Mouse (Mus musculus) lung, adult 2 months (tissue): ENCODE data around the gene Htatsf1. TPM values are rescaled to one million over a fixed set of nuclear protein-coding genes. Genes with fewer than 3 reads are reported as not detected.

ENCODE experiments used
- DNase-seq: peaks from one replicate; pipeline ENCODE4 v3.0.0; 2022
- H3K4me1 ChIP-seq: fragments of 200-500 bp; 2 replicates; pipeline ENCODE4 v1.6.1; 2011; ENCODE audit warnings: low read length; ENCODE audit not compliant: control insufficient read depth, insufficient read depth
- H3K4me3 ChIP-seq: fragments of 200-500 bp; replicated peaks from 2 replicates; pipeline ENCODE3; 2011; ENCODE audit warnings: low read depth, mild to moderate bottlenecking, control low read depth, low read length; ENCODE audit errors: extremely low read depth
- CTCF ChIP-seq: fragments of 200-500 bp; IDR thresholded peaks from 2 replicates; pipeline ENCODE4 v1.5.1; 2011; ENCODE audit warnings: mild to moderate bottlenecking, low read length, control low read depth; ENCODE audit not compliant: insufficient read depth
- POLR2A ChIP-seq: fragments of 200-500 bp; IDR thresholded peaks from 2 replicates; pipeline ENCODE4 v1.6.1; 2011; ENCODE audit warnings: low read depth, mild to moderate bottlenecking, control low read depth, low read length, borderline replicate concordance; ENCODE audit errors: extremely low read depth
- WGBS: fragments of 180-500 bp; shearing (Covaris S2); methylation state at CpG from one replicate; pipeline ENCODE4 v1.1.7; 2018; 5-methylcytosine and 5-hydroxymethylcytosine counted together
- polyA plus RNA-seq: library from polyadenylated mRNA; depleted of rRNA; stranded (reverse); fragments of >200 nt; gene quantifications from 2 replicates; pipeline ENCODE4 v1.2.3, GENCODE M21; 2012; rRNA removed

Gene Htatsf1
- 16.6 and 21.2 TPM in 2 replicates for polyA plus RNA-seq

- peak; percentile 85 for DNase-seq
- H3K4me1 ChIP-seq: no peaks in the 10 kb centered on the region
- no peak for TF ChIP-seq CTCF
- peak; percentile 25; the same call in 1 of the 2 replicates for TF ChIP-seq POLR2A
- peak within 1 kb of the TSS; percentile 85 for H3K4me3 ChIP-seq
- WGBS: 28% methylated on average over 82 of the region's 85 CpGs
Measured at GRCm38 (mm10) chrX:57053174-57053992, at the start of gene Htatsf1. TSS of gene Htatsf1 (plus strand) at chrX:57053583.

GRCm38 (mm10) chrX:57012891-57013290 lies 40.5 kb upstream of the Htatsf1 start:
- WGBS: 71% methylated on average over 2 of the region's 2 CpGs
- TF ChIP-seq POLR2A (no peak), CTCF (no peak)
- Histone ChIP-seq H3K4me3 (no peak overlapping the region), H3K4me1 (no peaks in the 10 kb centered on the region)
- no peak for DNase-seq

GRCm38 (mm10) chrX:57042774-57043173 lies 10.6 kb upstream of the Htatsf1 start, which contains the start of gene Brs3:
TSS of gene Brs3 (plus strand) at chrX:57043074.
- WGBS: 82% methylated on average over 5 of the region's 5 CpGs
- no peak for DNase-seq
- no peak within 1 kb of the TSS for H3K4me3 ChIP-seq
- H3K4me1 ChIP-seq: no peaks in the 10 kb centered on the region
- TF ChIP-seq POLR2A: no peak
- no peak for TF ChIP-seq CTCF

GRCm38 (mm10) chrX:57043869-57044268 lies 9.5 kb upstream of the Htatsf1 start:
- WGBS: 82% methylated on average over 6 of the region's 6 CpGs
- Histone ChIP-seq H3K4me3 (no peak overlapping the region), H3K4me1 (no peaks in the 10 kb centered on the region)
- no peak for DNase-seq
- no peak for TF ChIP-seq POLR2A
- TF ChIP-seq CTCF: no peak

- TF ChIP-seq CTCF (no peak), POLR2A (no peak)
- H3K4me3 ChIP-seq: peak overlapping the region; percentile 85
- H3K4me1 ChIP-seq: no peaks in the 10 kb centered on the region
- no peak for DNase-seq
- 30% methylated on average over 4 of the region's 4 CpGs for WGBS
Measured at GRCm38 (mm10) chrX:57052848-57053173, 572 bp upstream of the Htatsf1 start.

GRCm38 (mm10) chrX:57053993-57054385 lies 606 bp downstream of the Htatsf1 start:
- no peak for DNase-seq
- no peak for TF ChIP-seq CTCF
- no peak for TF ChIP-seq POLR2A
- Histone ChIP-seq H3K4me1 (no peaks in the 10 kb centered on the region), H3K4me3 (peak overlapping the region; percentile 80)
- whole genome bisulfite sequencing: 35% methylated on average over 11 of the region's 11 CpGs

- no peaks in the 10 kb centered on the region; the same call in 1 of the 2 replicates for H3K4me1 ChIP-seq
- no peak overlapping the region for H3K4me3 ChIP-seq
- WGBS: 60% methylated on average over 5 of the region's 5 CpGs
- TF ChIP-seq CTCF: no peak
- no peak for TF ChIP-seq POLR2A
- DNase-seq: no peak
Measured at GRCm38 (mm10) chrX:57081496-57081895, 28.1 kb downstream of the Htatsf1 start.

- WGBS: 66% methylated on average over 4 of the region's 4 CpGs
- Histone ChIP-seq H3K4me1 (no peaks in the 10 kb centered on the region), H3K4me3 (no peak within 1 kb of the TSS)
- TF ChIP-seq CTCF (no peak), POLR2A (no peak)
- DNase-seq: no peak
Measured at GRCm38 (mm10) chrX:57087806-57088205, 34.4 kb downstream of the Htatsf1 start, which contains the start of gene Vgll1. TSS of gene Vgll1 (plus strand) at chrX:57088106.

- Histone ChIP-seq H3K4me3 (no peak overlapping the region), H3K4me1 (no peaks in the 10 kb centered on the region)
- TF ChIP-seq CTCF: no peak
- no peak for TF ChIP-seq POLR2A
- no peak for DNase-seq
- WGBS: 86% methylated on average over 1 of the region's 1 CpGs
Measured at GRCm38 (mm10) chrX:57103415-57103814, 50.0 kb downstream of the Htatsf1 start.

GRCm38 (mm10) chrX:57106956-57107355 lies 53.6 kb downstream of the Htatsf1 start:
- no peaks in the 10 kb centered on the region for H3K4me1 ChIP-seq
- no peak for TF ChIP-seq POLR2A
- TF ChIP-seq CTCF: no peak
- no peak for DNase-seq
- no peak overlapping the region for H3K4me3 ChIP-seq
- 73% methylated on average over 3 of the region's 3 CpGs for WGBS

Other genes starting within 250 kb of the Htatsf1 start
- gene Map7d3, start 231.3 kb upstream of the Htatsf1 start, polyA plus RNA-seq: 0.09 and 0.19 TPM in 2 replicates
- not detected in 2 replicates for gene Adgrg4, start 183.4 kb upstream of the Htatsf1 start, polyA plus RNA-seq
- not detected in 2 replicates for gene Brs3, start 10.5 kb upstream of the Htatsf1 start, polyA plus RNA-seq
- not detected in 2 replicates for gene Vgll1, start 34.5 kb downstream of the Htatsf1 start, polyA plus RNA-seq
- 0.26 and 0.30 TPM in 2 replicates for gene Cd40lg, start 158.6 kb downstream of the Htatsf1 start, polyA plus RNA-seq